Mouse (Mus musculus): ENCODE measurements around the gene Mmp25. TPM values are rescaled to one million over a fixed set of nuclear protein-coding genes. Genes with fewer than 3 reads are reported as not detected.

Mmp25 gene
- polyA plus RNA-seq, 1 experiment = 0.36 TPM

DNA sequence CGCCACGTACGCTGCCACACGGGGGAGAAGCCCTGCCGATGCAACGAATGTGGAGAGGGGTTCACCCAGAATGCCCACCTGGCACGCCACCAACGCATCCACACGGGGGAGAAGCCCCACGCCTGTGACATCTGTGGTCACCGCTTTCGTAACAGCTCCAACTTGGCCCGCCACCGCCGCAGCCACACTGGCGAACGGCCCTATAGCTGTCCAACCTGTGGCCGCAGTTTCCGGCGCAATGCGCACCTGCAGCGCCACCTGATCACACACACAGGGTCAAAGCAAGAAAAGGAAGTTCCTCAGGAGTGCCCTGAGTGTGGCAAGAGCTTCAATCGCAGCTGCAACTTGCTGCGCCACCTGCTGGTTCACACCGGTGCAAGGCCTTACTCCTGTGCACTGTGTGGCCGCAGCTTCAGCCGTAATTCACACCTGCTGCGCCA lies 34.7 kb downstream of the Mmp25 start:
- TF ChIP-seq CTCF (IDR thresholded peaks at IDR 0.05; ENCODE audit: control insufficient read depth, insufficient read depth, insufficient replicate concordance, low read depth, low read length) (peak; percentile 76; the same call in 1 of the 2 replicates), POLR2A (IDR thresholded peaks at IDR 0.05; ENCODE audit: control insufficient read depth, low read depth, low read length) (no peak)
- Histone ChIP-seq H3K4me3 (ENCODE audit: control insufficient read depth, low read depth, low read length) (peak overlapping the region; percentile 30), H3K4me1 (ENCODE audit: control insufficient read depth, insufficient read depth, low read length) (peaks cover 7% of the 10 kb centered on the region), H3K27ac (ENCODE audit: control insufficient read depth, insufficient read depth, low read depth, low read length) (no peak overlapping the region), H3K27me3 (ENCODE audit: control insufficient read depth, insufficient read depth, low read length) (no peaks in the 10 kb centered on the region), H3K36me3 (ENCODE audit: control insufficient read depth, insufficient read depth, low read length) (no peaks in the 10 kb centered on the region)

DNA sequence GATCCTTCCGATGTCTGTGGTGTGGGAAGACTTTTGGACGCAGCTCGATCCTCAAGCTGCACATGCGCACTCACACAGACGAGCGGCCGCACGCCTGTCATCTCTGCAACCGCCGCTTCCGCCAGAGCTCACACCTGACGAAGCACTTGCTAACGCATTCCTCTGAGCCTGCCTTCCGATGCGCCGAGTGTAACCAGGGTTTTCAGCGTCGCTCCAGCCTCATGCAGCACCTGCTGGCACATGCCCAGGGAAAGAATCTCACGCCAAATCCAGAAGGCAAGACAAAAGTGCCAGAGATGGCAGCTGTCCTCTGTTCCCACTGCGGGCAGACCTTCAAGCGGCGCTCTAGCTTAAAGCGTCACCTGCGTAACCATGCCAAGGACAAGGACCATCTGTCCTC lies 35.5 kb downstream of the Mmp25 start:
- H3K36me3 ChIP-seq (ENCODE audit: control insufficient read depth, insufficient read depth, low read length) = no peaks in the 10 kb centered on the region
- TF ChIP-seq CTCF (IDR thresholded peaks at IDR 0.05; ENCODE audit: control insufficient read depth, insufficient read depth, insufficient replicate concordance, low read depth, low read length) (no peak), POLR2A (IDR thresholded peaks at IDR 0.05; ENCODE audit: control insufficient read depth, low read depth, low read length) (no peak)
- H3K4me3 ChIP-seq (ENCODE audit: control insufficient read depth, low read depth, low read length) = no peak overlapping the region; the same call in 1 of the 2 replicates
- peaks cover 9% of the 10 kb centered on the region for H3K4me1 ChIP-seq (ENCODE audit: control insufficient read depth, insufficient read depth, low read length)
- no peak overlapping the region for H3K27ac ChIP-seq (ENCODE audit: control insufficient read depth, insufficient read depth, low read depth, low read length)
- H3K27me3 ChIP-seq (ENCODE audit: control insufficient read depth, insufficient read depth, low read length) = no peaks in the 10 kb centered on the region

DNA sequence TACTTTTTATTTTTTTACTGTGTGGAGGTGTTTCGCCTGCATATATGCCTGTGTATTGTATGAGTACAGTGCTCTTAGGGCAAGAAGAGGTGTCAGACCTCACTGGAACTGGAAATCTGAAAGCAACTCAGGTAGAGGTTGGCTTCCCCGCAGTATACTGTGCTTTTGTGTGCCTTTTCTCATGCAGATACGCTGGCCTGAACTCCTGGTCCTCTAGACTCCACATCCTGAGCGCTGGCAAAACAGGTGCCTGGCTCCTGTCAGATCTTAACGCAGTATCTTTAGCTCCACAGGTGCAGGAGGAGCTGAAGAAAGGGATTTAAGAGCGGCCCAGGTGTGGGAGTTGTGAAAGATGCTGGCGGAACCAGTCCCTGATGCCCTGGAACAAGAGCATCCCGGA lies 39.9 kb downstream of the Mmp25 start:
- no peak for TF ChIP-seq POLR2A (IDR thresholded peaks at IDR 0.05; ENCODE audit: control insufficient read depth, low read depth, low read length)
- no peak for TF ChIP-seq CTCF (IDR thresholded peaks at IDR 0.05; ENCODE audit: control insufficient read depth, insufficient read depth, insufficient replicate concordance, low read depth, low read length)
- no peak overlapping the region for H3K27ac ChIP-seq (ENCODE audit: control insufficient read depth, insufficient read depth, low read depth, low read length)
- no peaks in the 10 kb centered on the region for H3K36me3 ChIP-seq (ENCODE audit: control insufficient read depth, insufficient read depth, low read length)
- H3K4me3 ChIP-seq (ENCODE audit: control insufficient read depth, low read depth, low read length) = no peak overlapping the region; the same call in 1 of the 2 replicates
- H3K4me1 ChIP-seq (ENCODE audit: control insufficient read depth, insufficient read depth, low read length) = peaks cover 13% of the 10 kb centered on the region
- H3K27me3 ChIP-seq (ENCODE audit: control insufficient read depth, insufficient read depth, low read length) = no peaks in the 10 kb centered on the region

DNA sequence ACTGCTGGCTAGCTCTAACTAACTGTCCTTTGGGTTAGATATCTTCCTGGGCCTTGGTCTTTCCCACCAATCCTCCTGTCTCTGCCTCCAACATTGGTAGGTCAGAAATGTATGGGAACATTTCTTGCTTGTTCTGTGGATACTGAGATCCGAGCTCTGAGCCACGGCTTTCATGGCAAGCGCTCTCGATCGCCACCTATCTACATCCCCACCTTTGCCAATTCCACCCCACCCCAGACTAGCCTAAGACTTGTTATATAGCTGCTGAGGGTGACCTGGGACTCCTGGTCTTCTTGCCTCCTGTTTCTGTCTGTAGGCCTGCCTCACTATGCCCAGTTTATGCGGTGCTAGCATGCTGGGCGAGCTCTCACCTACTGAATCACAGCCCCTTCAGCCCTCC lies 40.7 kb downstream of the Mmp25 start:
- TF ChIP-seq POLR2A (IDR thresholded peaks at IDR 0.05; ENCODE audit: control insufficient read depth, low read depth, low read length) (no peak), CTCF (IDR thresholded peaks at IDR 0.05; ENCODE audit: control insufficient read depth, insufficient read depth, insufficient replicate concordance, low read depth, low read length) (no peak)
- Histone ChIP-seq H3K27me3 (ENCODE audit: control insufficient read depth, insufficient read depth, low read length) (no peaks in the 10 kb centered on the region), H3K36me3 (ENCODE audit: control insufficient read depth, insufficient read depth, low read length) (no peaks in the 10 kb centered on the region), H3K4me3 (ENCODE audit: control insufficient read depth, low read depth, low read length) (no peak overlapping the region), H3K4me1 (ENCODE audit: control insufficient read depth, insufficient read depth, low read length) (peaks cover 18% of the 10 kb centered on the region), H3K27ac (ENCODE audit: control insufficient read depth, insufficient read depth, low read depth, low read length) (no peak overlapping the region)

DNA sequence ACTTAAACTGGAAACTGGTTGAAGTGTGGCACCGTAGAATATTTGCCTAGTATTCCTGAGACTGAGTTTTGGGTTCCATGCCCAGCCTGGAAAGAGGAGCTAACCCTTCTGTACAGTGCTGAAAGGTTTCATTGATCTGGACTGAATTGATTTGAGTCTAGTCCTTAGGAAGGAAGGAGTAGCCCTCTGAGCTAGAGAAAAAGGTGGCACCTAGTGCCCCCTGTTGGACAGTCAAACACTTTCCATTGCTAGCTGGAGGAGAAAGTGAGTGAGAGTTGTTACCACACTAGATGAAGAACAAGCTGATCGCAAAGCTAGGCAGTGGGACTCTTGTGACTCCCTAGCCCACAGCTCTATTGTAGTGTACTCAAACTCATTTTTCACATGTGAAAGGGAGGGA lies 41.5 kb downstream of the Mmp25 start:
- Histone ChIP-seq H3K36me3 (ENCODE audit: control insufficient read depth, insufficient read depth, low read length) (no peaks in the 10 kb centered on the region), H3K27me3 (ENCODE audit: control insufficient read depth, insufficient read depth, low read length) (no peaks in the 10 kb centered on the region), H3K27ac (ENCODE audit: control insufficient read depth, insufficient read depth, low read depth, low read length) (no peak overlapping the region), H3K4me1 (ENCODE audit: control insufficient read depth, insufficient read depth, low read length) (peaks cover 23% of the 10 kb centered on the region), H3K4me3 (ENCODE audit: control insufficient read depth, low read depth, low read length) (no peak overlapping the region)
- no peak for TF ChIP-seq POLR2A (IDR thresholded peaks at IDR 0.05; ENCODE audit: control insufficient read depth, low read depth, low read length)
- no peak for TF ChIP-seq CTCF (IDR thresholded peaks at IDR 0.05; ENCODE audit: control insufficient read depth, insufficient read depth, insufficient replicate concordance, low read depth, low read length)

DNA sequence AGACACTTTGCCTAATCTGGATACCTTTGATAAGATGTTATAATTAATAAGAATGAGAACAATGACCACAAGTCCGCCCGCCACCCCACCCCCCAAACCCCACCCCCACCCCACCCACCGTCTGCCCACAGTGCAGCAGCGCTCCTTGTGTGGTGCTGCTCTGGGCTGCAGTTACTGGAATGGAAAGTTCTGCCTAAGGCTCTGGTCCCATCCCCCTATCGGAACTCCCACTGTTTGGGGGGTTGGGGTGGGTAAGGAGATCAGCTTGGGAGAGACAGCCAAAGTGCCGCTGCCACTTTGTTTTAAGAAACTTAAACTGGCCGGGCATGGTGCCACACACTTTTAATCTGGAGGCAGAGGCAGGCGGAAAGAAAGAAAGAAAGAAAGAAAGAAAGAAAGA lies 42.0 kb downstream of the Mmp25 start:
- Histone ChIP-seq H3K27ac (ENCODE audit: control insufficient read depth, insufficient read depth, low read depth, low read length) (no peak overlapping the region), H3K36me3 (ENCODE audit: control insufficient read depth, insufficient read depth, low read length) (no peaks in the 10 kb centered on the region), H3K4me3 (ENCODE audit: control insufficient read depth, low read depth, low read length) (no peak overlapping the region), H3K4me1 (ENCODE audit: control insufficient read depth, insufficient read depth, low read length) (peaks cover 25% of the 10 kb centered on the region), H3K27me3 (ENCODE audit: control insufficient read depth, insufficient read depth, low read length) (no peaks in the 10 kb centered on the region)
- TF ChIP-seq CTCF (IDR thresholded peaks at IDR 0.05; ENCODE audit: control insufficient read depth, insufficient read depth, insufficient replicate concordance, low read depth, low read length) (no peak), POLR2A (IDR thresholded peaks at IDR 0.05; ENCODE audit: control insufficient read depth, low read depth, low read length) (no peak)

DNA sequence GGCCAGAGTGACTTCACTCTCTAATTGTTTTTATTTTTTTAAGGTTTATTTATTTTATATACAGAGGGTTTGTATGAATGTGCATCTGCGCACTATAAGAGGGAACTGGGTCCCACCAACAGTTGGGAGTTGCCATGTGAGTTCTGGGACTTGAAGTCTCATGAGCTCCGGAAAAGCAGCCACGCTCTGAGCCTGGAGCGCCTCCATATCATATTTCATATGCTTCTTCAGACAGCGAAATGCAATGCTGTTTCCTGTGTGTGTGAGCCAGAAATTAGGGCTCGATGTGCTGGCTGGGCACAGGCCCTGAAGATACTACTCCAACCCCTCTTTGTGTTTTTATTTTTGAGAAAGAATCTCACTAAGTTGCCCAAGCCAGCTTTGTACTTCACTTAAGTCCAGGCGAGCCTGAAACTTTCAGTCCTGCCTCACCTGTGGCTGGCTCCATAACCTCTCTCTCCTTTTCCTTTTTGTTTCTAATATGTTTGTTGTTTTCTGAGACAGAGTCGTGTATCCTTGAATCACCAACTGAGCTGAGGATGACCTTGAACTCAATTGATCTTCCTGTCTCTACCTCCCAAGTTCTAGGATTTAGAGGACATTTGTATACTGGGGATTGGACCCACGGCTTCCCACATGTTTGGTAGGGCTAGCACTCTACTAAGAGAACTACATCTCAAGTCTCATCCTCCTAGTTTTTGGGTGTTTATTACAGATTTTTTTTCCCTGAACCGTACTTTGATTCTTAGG lies 43.1 kb downstream of the Mmp25 start:
- Histone ChIP-seq H3K36me3 (ENCODE audit: control insufficient read depth, insufficient read depth, low read length) (no peaks in the 10 kb centered on the region), H3K4me3 (ENCODE audit: control insufficient read depth, low read depth, low read length) (no peak overlapping the region), H3K27me3 (ENCODE audit: control insufficient read depth, insufficient read depth, low read length) (no peaks in the 10 kb centered on the region), H3K27ac (ENCODE audit: control insufficient read depth, insufficient read depth, low read depth, low read length) (no peak overlapping the region), H3K4me1 (ENCODE audit: control insufficient read depth, insufficient read depth, low read length) (peaks cover 25% of the 10 kb centered on the region)
- TF ChIP-seq POLR2A (IDR thresholded peaks at IDR 0.05; ENCODE audit: control insufficient read depth, low read depth, low read length) (no peak), CTCF (IDR thresholded peaks at IDR 0.05; ENCODE audit: control insufficient read depth, insufficient read depth, insufficient replicate concordance, low read depth, low read length) (no peak)

All from testis, adult 2 months (tissue).